Mouse (Mus musculus): ENCODE data around the gene Hist1h2ab. TPM values are rescaled to one million over a fixed set of nuclear protein-coding genes. Genes with fewer than 3 reads are reported as not detected.
"Not testable (repeated sequence)": the region's sequence is repeated elsewhere in the genome, so short reads cannot be mapped to it uniquely, and the experiment has no call there.

Gene Hist1h2ab
- total and polyA plus RNA-seq, 3 experiments, result 0.51 to 6.7 (median 4.4) TPM

- Histone ChIP-seq H3K27ac (no peak overlapping the region), H3K36me3 (ENCODE audit: control insufficient read depth, insufficient read depth, low read length) (peaks cover 13% of the 10 kb centered on the region), H3K9ac (ENCODE audit: low read depth, low read length) (no peak overlapping the region), H3K4me1 (ENCODE audit: control insufficient read depth, insufficient read depth, low read length) (peaks cover 4% of the 10 kb centered on the region), H3K79me2 (replicated peaks; ENCODE audit: control insufficient read depth, insufficient read depth, low read length) (no peaks in the 10 kb centered on the region), H3K4me3 (peak overlapping the region; percentile 56; the same call in 1 of the 2 replicates), H3K27me3 (ENCODE audit: control insufficient read depth, insufficient read depth, low read length) (no peaks in the 10 kb centered on the region)
- no peak for TF ChIP-seq EP300 (IDR thresholded peaks at IDR 0.05; ENCODE audit: insufficient read depth, low read depth, low read length)
- TF ChIP-seq CTCF (IDR thresholded peaks at IDR 0.05), result no peak
- TF ChIP-seq POLR2A (IDR thresholded peaks at IDR 0.05; ENCODE audit: insufficient read depth, low read depth, low read length), result no peak
- intact Hi-C loops (cut with DNase I), result loop anchor here (5.0 kb wide), 4 partner anchors 122 to 1702 kb away; partner anchors contain the start of genes Hist1h1e, Hist1h2af, Hist1h2ag and Hist1h2be
- DNase-seq, result no peak
- WGBS, result 13% methylated on average over 18 of the region's 36 CpGs
Measured at GRCm38 (mm10) chr13:23744421-23745380, 6.2 kb upstream of the Hist1h2ab start.

- peak within 1 kb of the TSS; percentile 94 for H3K27ac ChIP-seq
- H3K79me2 ChIP-seq (replicated peaks; ENCODE audit: control insufficient read depth, insufficient read depth, low read length), result no peaks in the 10 kb centered on the region
- DNase-seq, result peak; percentile 81 to 86
- H3K27me3 ChIP-seq (ENCODE audit: control insufficient read depth, insufficient read depth, low read length), result no peaks in the 10 kb centered on the region
- intact Hi-C loops (cut with DNase I), result loop anchor here (5.0 kb wide), 2 partner anchors 123 to 1703 kb away; partner anchors contain the start of genes Hist1h1e, Hist1h2ag, Hist1h2be and Hist1h2bj
- peak within 1 kb of the TSS; percentile 56 for H3K4me3 ChIP-seq
- H3K9ac ChIP-seq (ENCODE audit: low read depth, low read length), result peak within 1 kb of the TSS; percentile 92
- peaks cover 4% of the 10 kb centered on the region for H3K4me1 ChIP-seq (ENCODE audit: control insufficient read depth, insufficient read depth, low read length)
- H3K36me3 ChIP-seq (ENCODE audit: control insufficient read depth, insufficient read depth, low read length), result peaks cover 13% of the 10 kb centered on the region
- WGBS, result 2% methylated on average over 25 of the region's 28 CpGs
- TF ChIP-seq CTCF (IDR thresholded peaks at IDR 0.05), result peak; percentile 30
- no peak for TF ChIP-seq POLR2A (IDR thresholded peaks at IDR 0.05; ENCODE audit: insufficient read depth, low read depth, low read length)
Measured at GRCm38 (mm10) chr13:23745381-23746161, 5.4 kb upstream of the Hist1h2ab start, which contains the start of gene Hist1h3c. Hist1h3c (minus strand) TSS chr13:23745602.

GRCm38 (mm10) chr13:23746201-23747080, 4.5 kb upstream of the Hist1h2ab start, which contains the start of gene Hist1h2bb:
Hist1h2bb (plus strand) TSS chr13:23746734.
- intact Hi-C loops (cut with DNase I), result loop anchor here (5.0 kb wide), 2 partner anchors 124 to 1704 kb away; partner anchors contain the start of genes Hist1h1e, Hist1h2ag, Hist1h2be and Hist1h2bj
- Histone ChIP-seq H3K27ac (peak within 1 kb of the TSS; percentile 94), H3K9ac (ENCODE audit: low read depth, low read length) (peak within 1 kb of the TSS; percentile 92), H3K36me3 (ENCODE audit: control insufficient read depth, insufficient read depth, low read length) (peaks cover 10% of the 10 kb centered on the region), H3K4me3 (peak within 1 kb of the TSS; percentile 56)
- peak; percentile 81 to 85 for DNase-seq
- TF ChIP-seq CTCF (IDR thresholded peaks at IDR 0.05) (peak; percentile 42), POLR2A (IDR thresholded peaks at IDR 0.05; ENCODE audit: insufficient read depth, low read depth, low read length) (peak; percentile 69), EP300 (IDR thresholded peaks at IDR 0.05; ENCODE audit: insufficient read depth, low read depth, low read length) (0 out of 2 replicates have a peak, but pooled peaks have one; percentile 8)
- not testable (repeated sequence) for H3K27me3 ChIP-seq (ENCODE audit: control insufficient read depth, insufficient read depth, low read length); H3K79me2 ChIP-seq (replicated peaks; ENCODE audit: control insufficient read depth, insufficient read depth, low read length); H3K4me1 ChIP-seq (ENCODE audit: control insufficient read depth, insufficient read depth, low read length)
- under 1% methylated on average over 52 of the region's 58 CpGs for WGBS

- Histone ChIP-seq H3K36me3 (ENCODE audit: control insufficient read depth, insufficient read depth, low read length) (peaks cover 3% of the 10 kb centered on the region), H3K9ac (ENCODE audit: low read depth, low read length) (peak overlapping the region; percentile 40; the same call in 1 of the 2 replicates), H3K79me2 (replicated peaks; ENCODE audit: control insufficient read depth, insufficient read depth, low read length) (no peaks in the 10 kb centered on the region), H3K27me3 (ENCODE audit: control insufficient read depth, insufficient read depth, low read length) (no peaks in the 10 kb centered on the region), H3K4me3 (no peak overlapping the region), H3K4me1 (ENCODE audit: control insufficient read depth, insufficient read depth, low read length) (peaks cover 3% of the 10 kb centered on the region), H3K27ac (peak overlapping the region; percentile 12; the same call in 1 of the 2 replicates)
- TF ChIP-seq CTCF (IDR thresholded peaks at IDR 0.05), result no peak
- TF ChIP-seq EP300 (IDR thresholded peaks at IDR 0.05; ENCODE audit: insufficient read depth, low read depth, low read length), result no peak
- no peak for TF ChIP-seq POLR2A (IDR thresholded peaks at IDR 0.05; ENCODE audit: insufficient read depth, low read depth, low read length)
- 14% methylated on average over 13 of the region's 13 CpGs for WGBS
- intact Hi-C loops (cut with DNase I), result loop anchor here (5.0 kb wide), 2 partner anchors 125 to 1705 kb away; partner anchors contain the start of genes Hist1h1e, Hist1h2ag, Hist1h2be and Hist1h2bj
- no peak for DNase-seq
Measured at GRCm38 (mm10) chr13:23747081-23747891, 3.6 kb upstream of the Hist1h2ab start.

All from heart, adult 2 months (tissue).